Mouse (Mus musculus) monocyte, adult 2 months (primary cell): ENCODE measurements around the gene Brox.

ENCODE experiments used
- DNase-seq, 2 experiments: peaks; one replicate each; pipeline ENCODE4 v3.0.0; 2022; ENCODE audit warnings: low spot score in 2 of 2, low read depth in 1 of 2

Gene Brox

DNA sequence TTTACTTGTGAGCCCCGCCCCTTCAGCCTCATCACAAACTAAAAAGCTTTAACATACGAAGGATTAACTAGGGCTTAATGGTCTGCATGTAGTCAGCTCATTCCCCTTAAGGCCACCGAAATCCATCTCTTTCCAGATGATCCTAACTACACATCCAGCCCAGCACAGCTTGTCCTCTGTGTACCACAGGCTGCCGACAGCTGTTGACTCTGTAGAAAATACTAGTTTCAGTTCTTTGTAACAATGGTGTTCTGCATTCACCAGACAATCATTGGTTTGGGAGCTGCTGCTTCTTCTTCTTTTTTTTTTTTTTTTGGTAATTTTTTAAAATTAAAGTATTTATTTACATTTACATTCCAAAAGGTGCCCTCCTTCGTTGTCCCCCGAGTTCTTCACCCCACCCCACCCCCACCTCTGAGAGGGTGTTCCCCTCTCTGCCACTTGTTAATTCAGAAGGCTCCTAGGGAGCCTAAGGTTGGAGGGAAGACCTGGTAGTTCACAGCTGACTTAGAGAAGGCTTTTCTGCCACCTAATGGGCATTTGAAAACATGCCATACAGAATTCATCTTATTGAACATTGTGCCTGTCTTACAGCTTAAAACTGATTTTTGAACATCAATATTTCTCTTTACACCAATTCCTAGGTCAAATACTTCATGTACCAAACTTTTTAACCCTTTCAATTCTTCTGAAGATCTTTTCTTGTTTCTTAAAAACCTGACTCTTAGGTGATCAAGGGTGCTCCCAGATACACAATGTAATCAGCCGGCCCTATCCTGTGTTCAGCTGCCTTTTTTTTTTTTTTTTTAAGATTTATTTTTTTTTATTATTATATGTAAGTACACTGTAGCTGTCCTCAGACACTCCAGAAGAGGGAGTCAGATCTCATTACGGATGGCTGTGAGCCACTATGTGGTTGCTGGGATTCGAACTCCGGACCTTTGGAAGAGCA lies 23.9 kb downstream of the Brox start:
- DNase-seq: no peak

DNA sequence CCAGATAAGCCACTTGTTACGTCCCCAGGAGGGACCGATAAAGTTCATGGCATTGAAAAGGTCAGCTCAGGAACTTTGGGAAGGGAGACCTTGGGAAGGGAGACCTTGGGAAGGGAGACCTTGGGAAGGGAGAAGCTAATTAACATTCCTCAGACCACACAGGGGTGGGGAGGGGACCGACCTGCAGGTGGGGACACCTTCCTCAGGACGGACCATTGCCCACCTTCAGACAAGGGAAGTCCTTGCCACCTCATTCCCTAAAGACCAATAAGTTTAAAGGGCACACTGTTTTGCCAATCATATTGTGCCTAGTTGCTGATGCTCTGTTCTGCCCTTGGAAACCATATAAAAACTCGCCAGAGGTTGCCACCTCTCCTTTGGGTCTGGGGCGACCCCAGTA lies 29.4 kb downstream of the Brox start:
- DNase-seq: no peak

DNA sequence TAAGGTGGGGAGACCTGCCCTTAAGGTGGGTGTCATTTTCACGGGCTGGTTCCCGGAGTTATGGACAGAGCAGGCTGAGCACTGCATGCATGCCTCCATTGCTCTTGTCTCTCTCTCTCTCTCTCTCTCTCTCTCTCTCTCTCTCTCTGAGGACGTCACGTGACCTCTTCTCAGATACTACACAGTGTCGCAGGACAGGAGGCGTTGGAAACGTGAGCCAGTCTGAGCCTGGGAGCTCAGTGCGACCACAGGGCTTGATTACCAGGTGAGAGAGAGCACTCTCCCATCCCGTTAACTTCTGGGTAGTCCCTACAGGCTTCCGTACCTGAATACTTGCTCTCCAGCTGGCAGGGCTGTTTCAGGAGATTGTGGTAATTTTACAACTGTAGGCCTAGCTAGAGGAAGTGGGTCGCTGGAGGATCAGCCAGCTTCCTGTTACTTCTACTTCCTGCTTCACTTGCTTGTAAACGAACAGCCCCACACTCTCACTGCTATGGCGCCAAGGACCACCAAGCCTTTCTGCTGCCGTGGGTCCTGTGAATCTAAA lies 31.1 kb downstream of the Brox start:
- peak; percentile 36 to 45 for DNase-seq

DNA sequence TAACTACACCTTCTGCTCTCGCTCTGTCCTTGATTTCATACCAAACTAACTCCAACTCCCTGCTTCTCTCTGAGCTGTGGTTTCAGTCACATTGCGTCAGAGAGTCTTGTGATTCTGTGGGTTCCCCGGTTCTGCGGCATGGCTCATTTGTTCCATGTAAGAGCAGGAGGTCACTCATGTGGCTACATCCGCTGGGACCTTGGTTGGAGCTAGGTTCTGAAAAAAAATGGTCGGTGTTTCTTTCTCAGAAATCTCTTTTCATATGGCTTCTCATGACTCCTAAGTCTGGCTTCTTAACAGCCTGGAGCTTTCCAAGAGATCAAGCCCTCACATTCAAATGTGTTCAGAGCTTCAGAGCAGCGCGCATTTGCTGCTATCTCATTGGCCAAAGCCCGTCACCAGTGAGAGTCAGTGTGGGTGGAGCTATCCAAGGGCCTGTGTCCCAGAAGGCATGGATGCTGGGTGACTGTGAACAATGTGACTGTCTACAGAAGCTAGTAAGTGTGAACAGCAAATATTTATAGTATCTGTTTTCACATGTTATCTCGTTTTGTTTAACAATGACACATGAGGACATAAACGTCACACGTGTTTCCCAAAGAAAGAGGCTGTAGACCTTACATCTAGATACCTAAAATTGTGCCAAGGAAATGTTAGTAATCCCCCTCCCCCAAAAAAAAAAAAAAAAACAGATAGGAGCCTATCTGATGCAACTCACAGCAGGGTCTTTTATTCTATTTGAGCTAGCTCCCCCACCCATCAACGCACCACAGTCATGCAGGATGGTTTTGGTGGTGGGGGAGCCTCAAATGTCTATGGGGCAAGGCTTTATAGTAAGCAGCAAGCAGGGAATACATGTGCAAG lies 32.7 kb downstream of the Brox start:
- DNase-seq: peak; percentile 64 to 72

DNA sequence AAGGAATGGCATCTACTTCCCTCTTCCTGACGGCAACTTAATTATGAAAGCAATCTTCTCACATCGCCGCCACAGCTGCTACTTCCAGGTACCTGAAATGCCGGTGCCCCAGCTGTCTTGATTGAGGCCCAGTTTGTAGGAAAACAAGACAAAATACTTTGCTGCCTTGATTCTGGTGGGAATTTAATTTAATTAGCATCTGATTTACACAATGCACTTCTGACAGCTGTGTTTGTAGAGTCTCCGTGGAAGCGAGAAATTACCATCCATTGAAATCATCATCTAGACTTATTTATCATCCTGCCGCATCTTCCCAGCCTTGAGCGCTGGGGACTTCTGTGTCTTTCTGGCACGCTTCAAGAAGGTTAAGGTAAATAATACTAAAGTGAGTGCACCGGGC lies 44.5 kb downstream of the Brox start:
- no peak for DNase-seq

DNA sequence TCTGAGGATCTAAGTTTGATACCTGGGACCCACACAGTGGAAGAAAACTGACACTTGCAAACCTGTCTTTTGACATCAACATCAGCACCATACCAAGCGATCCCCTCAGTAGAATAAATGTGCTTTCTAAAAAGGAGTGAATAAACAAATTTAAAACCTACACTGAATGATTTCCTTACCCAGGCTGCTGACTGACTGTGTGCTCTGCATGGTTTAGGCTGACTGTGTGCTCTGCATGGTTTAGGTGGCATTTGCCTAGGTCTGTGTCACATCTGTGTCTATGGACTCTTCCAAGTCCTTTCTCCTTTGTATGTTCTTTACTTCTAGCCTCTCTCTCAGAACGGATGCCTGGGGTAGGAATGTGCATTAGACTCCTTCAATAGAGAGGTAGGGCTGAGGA lies 45.3 kb downstream of the Brox start:
- no peak for DNase-seq

DNA sequence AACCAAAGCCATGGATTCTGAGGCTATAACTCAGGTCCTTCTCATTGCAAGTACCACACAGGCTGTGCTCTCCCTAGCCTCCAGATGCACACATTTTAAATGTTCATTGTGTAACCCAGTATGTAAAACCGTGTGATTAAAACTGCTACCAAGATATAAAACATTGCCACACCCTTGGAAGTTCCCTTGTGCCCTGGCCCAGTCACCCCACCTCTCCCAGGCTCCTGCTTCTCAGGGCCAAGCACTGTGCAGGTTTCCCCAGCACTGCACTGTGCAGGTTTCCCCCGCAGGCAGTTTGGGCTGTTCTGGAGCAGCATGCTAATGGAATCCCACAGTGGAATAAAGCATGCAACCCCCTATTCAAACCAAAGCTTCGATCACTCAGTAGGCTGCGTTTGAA lies 46.5 kb downstream of the Brox start:
- no peak for DNase-seq

DNA sequence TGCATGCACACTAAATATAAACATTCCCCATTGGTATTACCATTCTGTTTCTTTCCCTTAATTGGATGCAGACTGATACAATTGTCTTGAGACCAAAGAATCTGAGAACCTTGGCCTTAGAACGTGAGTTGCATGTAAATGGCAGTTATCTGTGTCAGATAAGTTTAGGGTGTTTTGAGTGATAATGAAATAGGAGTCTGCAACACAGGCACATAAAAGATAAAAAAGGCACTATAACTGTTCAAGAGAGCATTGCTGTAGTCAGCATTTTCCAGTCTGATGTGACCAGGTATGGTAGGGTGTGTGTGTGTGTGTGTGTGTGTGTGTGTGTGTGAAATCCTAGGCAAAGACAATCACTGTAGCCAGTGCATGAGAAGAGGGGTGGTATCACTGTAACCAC lies 48.9 kb downstream of the Brox start:
- DNase-seq: no peak

DNA sequence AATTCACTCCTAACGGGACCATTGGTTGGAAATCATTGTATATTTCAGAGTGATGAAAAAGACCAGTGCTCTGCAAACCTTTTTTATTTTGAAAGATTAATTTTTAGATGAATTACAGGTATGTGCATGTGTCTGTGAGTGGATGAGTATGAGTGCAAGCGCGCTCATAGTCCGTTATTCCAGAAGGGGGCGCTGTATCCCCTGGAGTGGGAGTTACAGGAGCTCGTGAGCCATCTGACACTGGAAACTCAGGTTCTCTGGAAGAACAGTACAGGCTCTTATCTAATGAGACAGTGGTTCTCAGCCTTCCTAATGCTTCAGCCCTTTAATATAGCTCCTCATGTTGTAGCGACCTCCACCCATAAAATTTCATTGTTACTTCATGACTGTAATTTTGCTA lies 53.8 kb downstream of the Brox start:
- DNase-seq: no peak

DNA sequence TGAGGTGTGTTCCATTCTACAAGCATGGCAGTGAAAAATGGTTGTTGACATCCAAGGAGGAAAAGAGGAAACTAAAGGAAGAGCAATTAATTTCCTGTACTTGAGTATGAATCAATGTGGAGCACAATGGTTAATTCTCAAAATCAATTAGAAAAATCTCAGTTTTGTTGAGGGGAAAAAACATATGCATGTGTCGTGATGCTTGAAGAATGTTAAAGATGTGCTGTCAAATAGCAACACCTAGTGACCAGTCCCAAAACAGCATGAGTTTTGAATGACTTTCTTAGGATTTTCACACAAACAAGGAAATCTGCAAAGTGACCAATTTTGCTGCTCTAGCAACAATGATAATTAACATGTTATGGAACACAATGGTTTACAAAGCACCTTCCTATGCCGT lies 59.2 kb downstream of the Brox start:
- no peak for DNase-seq

DNA sequence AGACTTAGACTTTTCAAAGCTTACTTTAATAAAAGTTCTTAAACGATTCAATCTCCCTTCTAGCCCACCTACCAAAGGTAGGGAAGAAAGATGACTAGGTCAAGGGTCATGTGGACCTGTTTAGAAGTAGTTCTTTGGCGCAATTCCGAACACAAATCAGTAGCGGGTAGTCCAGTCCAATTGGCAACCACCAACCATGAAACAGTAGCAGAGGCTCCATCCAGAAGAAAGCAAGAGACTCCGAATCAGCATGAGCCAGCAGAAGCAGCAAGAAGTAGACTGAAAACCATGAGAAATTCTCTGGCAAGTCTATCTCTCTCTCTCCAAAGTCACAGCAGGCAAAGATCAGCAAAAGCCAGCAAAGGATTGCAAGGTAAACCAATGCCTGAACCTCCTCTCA lies 60.6 kb downstream of the Brox start:
- no peak for DNase-seq

DNA sequence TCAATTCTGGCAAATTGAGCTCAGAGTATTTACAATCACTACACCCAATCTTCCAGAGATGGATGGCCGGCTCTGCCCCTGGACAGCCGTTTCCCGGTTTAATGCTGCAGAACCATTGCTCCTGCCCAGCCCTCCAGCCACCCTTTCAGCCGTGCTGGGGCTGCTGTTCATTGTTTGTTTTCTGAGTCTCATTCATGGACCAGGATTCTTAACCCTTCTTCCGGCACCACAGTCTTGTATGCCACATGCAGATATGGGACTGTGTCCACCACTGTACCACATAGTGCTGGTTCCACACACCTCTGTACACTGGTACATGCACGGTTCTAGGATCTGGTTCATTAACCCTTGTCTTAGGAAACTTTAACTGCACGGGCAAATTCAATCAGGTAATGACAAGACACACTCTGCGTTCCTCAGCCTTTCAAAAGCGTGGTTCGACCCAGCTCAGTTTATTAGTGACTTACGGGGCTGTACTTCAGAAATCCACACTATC lies 63.3 kb downstream of the Brox start:
- no peak for DNase-seq

DNA sequence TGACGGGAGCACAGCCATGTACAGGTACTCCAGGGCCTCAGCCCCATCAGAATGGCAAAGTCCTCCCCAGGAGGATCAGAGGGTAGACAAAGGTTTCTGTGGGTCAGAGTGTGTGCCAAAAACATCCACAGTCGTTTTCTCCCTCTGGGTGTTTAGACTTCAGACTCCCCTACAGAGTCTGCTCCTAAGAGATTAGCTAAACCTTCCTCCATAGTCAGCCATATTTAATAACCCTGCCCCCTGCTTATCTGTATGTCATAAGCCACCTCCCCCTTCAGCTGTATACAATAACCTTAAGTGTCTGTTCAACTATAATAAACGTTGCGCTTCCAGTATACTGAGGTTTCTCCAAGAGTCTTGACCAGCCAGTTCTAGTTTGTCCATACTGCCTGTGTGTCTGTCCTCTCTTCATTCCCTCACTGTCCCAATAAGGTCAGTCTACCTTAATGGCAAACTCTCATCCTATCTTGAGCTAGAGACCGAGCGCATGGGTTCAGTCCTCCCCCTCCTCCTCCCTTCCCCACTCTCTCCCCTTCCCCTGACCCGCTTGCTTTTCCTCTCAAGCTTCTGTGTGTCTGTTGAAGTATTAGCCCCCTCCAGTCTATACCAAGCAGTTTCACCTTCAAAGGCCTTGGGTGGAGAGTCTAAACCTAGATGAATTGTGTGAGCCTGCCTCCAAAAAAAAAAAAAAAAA lies 63.9 kb downstream of the Brox start:
- DNase-seq: no peak

DNA sequence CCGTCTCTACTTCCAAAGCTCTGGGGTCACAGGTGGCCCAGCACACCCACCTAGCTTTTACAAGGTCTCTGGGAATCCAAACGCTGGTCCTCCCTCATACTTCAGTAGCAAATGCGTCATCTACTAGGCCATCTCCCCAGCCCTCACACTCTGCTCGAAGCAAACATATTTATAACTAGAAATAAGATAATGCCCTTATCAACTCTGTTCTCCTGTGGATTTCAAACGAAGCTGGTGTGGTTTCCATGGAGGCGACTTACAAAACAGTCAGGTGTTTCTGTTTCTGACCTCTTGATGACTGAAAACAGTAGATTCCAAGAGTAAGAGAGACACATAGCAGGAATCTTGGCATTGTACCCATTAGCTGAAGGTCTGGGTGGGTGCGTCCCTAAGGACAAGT lies 69.6 kb downstream of the Brox start:
- no peak for DNase-seq
